8 mouse cellular contexts compared by ENCODE assay signal in the genomic region with DNA sequence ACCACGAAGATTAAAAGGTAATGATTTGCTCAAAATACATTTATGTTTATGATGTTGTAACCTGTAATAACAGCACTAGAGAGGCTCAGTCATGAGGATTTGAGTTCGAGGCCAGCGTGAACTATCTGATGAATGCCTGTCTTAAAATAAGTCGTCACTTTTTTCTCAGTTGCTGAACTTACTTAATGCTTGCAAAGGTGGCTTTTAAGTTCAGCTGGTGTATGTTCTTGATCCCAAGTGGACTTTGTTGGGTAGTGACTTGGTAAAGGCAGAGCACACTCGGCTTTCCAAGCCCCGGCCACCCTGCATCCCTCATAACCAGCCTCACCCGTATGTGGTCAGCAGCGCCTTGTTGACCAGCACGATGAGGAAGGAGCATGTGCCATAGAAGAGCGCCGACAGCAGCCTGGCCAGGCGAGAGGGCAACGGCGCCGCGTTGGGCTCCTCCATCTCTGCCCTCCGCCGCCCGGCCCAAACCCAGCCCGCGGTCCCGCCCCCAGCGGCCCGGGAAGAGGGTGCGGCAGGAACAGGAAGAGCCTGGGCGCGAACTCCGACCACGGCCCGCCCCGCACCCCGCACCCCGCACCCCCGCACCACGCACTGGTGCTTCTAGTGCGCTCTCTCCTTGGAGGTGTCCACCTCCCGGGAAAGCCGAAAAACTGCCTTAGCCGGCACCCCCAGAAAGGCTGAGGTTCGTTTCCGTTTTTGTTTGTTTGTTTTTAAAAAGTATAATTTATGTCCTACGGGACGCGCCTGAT. TPM values are rescaled to one million over a fixed set of nuclear protein-coding genes. Genes with fewer than 3 reads are reported as not detected.
A peak's percentile ranks its signal among the peaks of the same experiment; 100 is the strongest.
DNase-seq lines count a peak whose midpoint lies in the region; ATAC-seq and TF ChIP-seq lines count a peak whose summit lies in the region.

A gene (minus strand): TSS at position 511 of the 758 bp plus-strand sequence.

- peak; percentile 83 for ATAC-seq in heart, embryonic 16.5 days (replicated peaks; ENCODE audit: extremely low read depth, insufficient read depth, low FRiP score)

- peak within 1 kb of the TSS; percentile 59 for H3K27ac ChIP-seq in heart, embryonic 16.5 days (ENCODE audit: low read length)
- peak within 1 kb of the TSS; percentile 62 for H3K27ac ChIP-seq in macrophage

- peak within 1 kb of the TSS; percentile 80 for H3K9ac ChIP-seq in heart, embryonic 16.5 days (ENCODE audit: low read length)

- DNase-seq in R1 (ENCODE audit: low read depth, low spot score) = peak; percentile 58
- peak; percentile 86 for DNase-seq in kidney, postnatal 10 days
- peak; percentile 39 for DNase-seq in retina, postnatal 1 day
- peak; percentile 64 to 72 for DNase-seq in urinary bladder, postnatal 4 days (ENCODE audit: low spot score in 2 of 2)

- no peaks in the 10 kb centered on the region for H3K27me3 ChIP-seq in C2C12 (ENCODE audit: control insufficient read depth, insufficient read depth, insufficient read length)
- no peaks in the 10 kb centered on the region for H3K27me3 ChIP-seq in erythroblast, embryonic 14.5 days (ENCODE audit: control insufficient read depth)
- no peaks in the 10 kb centered on the region for H3K27me3 ChIP-seq in heart, embryonic 16.5 days (ENCODE audit: control insufficient read depth, insufficient read depth, low read length)

- no peaks in the 10 kb centered on the region for H3K79me3 ChIP-seq in C2C12 (ENCODE audit: low read depth)

- WGBS in heart, embryonic 16.5 days = 6% methylated on average over 44 of the region's 44 CpGs
- WGBS in macrophage (ENCODE audit: missing documents) = 6% methylated on average over 30 of the region's 44 CpGs

- peaks cover 14% of the 10 kb centered on the region for H3K4me1 ChIP-seq in erythroblast, embryonic 14.5 days (ENCODE audit: control insufficient read depth)
- no peaks in the 10 kb centered on the region; the same call in 1 of the 2 replicates for H3K4me1 ChIP-seq in heart, embryonic 16.5 days (ENCODE audit: control insufficient read depth, insufficient read depth, low read length)

- peak within 1 kb of the TSS; percentile 34 for H3K4me3 ChIP-seq in C2C12 (ENCODE audit: insufficient read depth, poor library complexity, severe bottlenecking)
- peak within 1 kb of the TSS; percentile 58 for H3K4me3 ChIP-seq in erythroblast, embryonic 14.5 days (replicated peaks)
- H3K4me3 ChIP-seq in heart, embryonic 16.5 days (ENCODE audit: low read length) = peak within 1 kb of the TSS; percentile 72
- peak within 1 kb of the TSS; percentile 64 for H3K4me3 ChIP-seq in macrophage (ENCODE audit: inconsistent target)

- H3K9me3 ChIP-seq in erythroblast, embryonic 14.5 days (ENCODE audit: control insufficient read depth, low read length) = no peaks in the 10 kb centered on the region
- no peaks in the 10 kb centered on the region for H3K9me3 ChIP-seq in heart, embryonic 16.5 days (replicated peaks; ENCODE audit: control insufficient read depth, low read length)

- H3ac ChIP-seq in C2C12 (ENCODE audit: control insufficient read depth, insufficient read length, low read depth) = peak within 1 kb of the TSS; percentile 48

- no peaks in the 10 kb centered on the region for H3K79me2 ChIP-seq in C2C12 (ENCODE audit: control insufficient read depth, insufficient read depth)
- no peaks in the 10 kb centered on the region for H3K79me2 ChIP-seq in macrophage (ENCODE audit: inconsistent target)

- peak within 1 kb of the TSS; percentile 64 for H3K4me2 ChIP-seq in heart, embryonic 16.5 days (ENCODE audit: low read depth, low read length)

- peaks cover 15% of the 10 kb centered on the region for H3K36me3 ChIP-seq in C2C12 (ENCODE audit: control insufficient read depth, insufficient read depth)
- peaks cover 62% of the 10 kb centered on the region for H3K36me3 ChIP-seq in erythroblast, embryonic 14.5 days (ENCODE audit: control insufficient read depth)
- H3K36me3 ChIP-seq in heart, embryonic 16.5 days (ENCODE audit: control insufficient read depth, insufficient read depth) = peaks cover 2% of the 10 kb centered on the region
- no peaks in the 10 kb centered on the region for H3K36me3 ChIP-seq in macrophage (ENCODE audit: inconsistent target)

- TF ChIP-seq CTCF in C2C12 (IDR thresholded peaks at IDR 0.05; ENCODE audit: control insufficient read depth, insufficient read depth, insufficient read length) = no peak

TF ChIP-seq in C2C12, 6 proteins besides CTCF, POLR2A, EP300 and RAD21:
- TF ChIP-seq USF1 (IDR thresholded peaks at IDR 0.05; ENCODE audit: low read depth) = no peak
- no peak for TF ChIP-seq CEBPB (IDR thresholded peaks at IDR 0.05; ENCODE audit: low read depth)
- no peak for TF ChIP-seq MYOD1 (IDR thresholded peaks at IDR 0.05; ENCODE audit: control insufficient read depth, insufficient read length, low read depth)
- no peak for TF ChIP-seq MAX (IDR thresholded peaks at IDR 0.05)
- TF ChIP-seq MYOG (IDR thresholded peaks at IDR 0.05; ENCODE audit: control insufficient read depth, extremely low read depth, insufficient read length) = no peak
- no peak for TF ChIP-seq FOSL1 (IDR thresholded peaks at IDR 0.05; ENCODE audit: insufficient read depth, low read length, poor library complexity, severe bottlenecking)

RNA-seq across cellular contexts. Expression of the gene that starts here (rescaled TPM):
- 2.1 TPM for polyA plus RNA-seq in C2C12 (2012; fragmentation: generic; extraction: Trizol)
- polyA plus RNA-seq in erythroblast, embryonic 14.5 days (2012) = 0.18 and 0.41 TPM in 2 replicates
- 4.1 and 5.2 TPM in 2 replicates for polyA plus RNA-seq in heart, embryonic 16.5 days (2015; fragmentation: Nextera tagmentation; extraction: Ambion mirVana)
- 10 to 100 TPM in 18 of 26 experiments, 1 to 10 TPM in 8; 1.7 to 31.8 (median 18.3) TPM for total RNA-seq in macrophage (2018; cell fraction: chromatin; rRNA removed)
- 10 to 100 TPM in 20 of 26 experiments, 1 to 10 TPM in 6; 8.1 to 14.3 (median 11.7) TPM for total RNA-seq in macrophage (2018; cell fraction: cytosol; rRNA removed)
- 10 to 100 TPM in 19 of 26 experiments, 1 to 10 TPM in 7; 3.6 to 38.5 (median 15.2) TPM for total RNA-seq in macrophage (2018; cell fraction: nucleus; rRNA removed)
- polyA plus RNA-seq in macrophage (2018) = 9.8 to 12.2 TPM (median 10.3 TPM) in 3 replicates

Comparison
In these comparisons a context has a peak if more than half of its experiments do, and no peak if none do; other contexts are left out.
1. Peak in every context shown above with its lines: DNase-seq, ATAC-seq, H3K4me3 ChIP-seq and H3K27ac ChIP-seq.